Mouse (Mus musculus): ENCODE results near the gene Rgl1. TPM values are rescaled to one million over a fixed set of nuclear protein-coding genes. Genes with fewer than 3 reads are reported as not detected.

Gene Rgl1
- polyA plus RNA-seq, 1 experiment = 73.2 TPM

- Histone ChIP-seq H3K4me1 (ENCODE audit: control insufficient read depth, insufficient read depth, low read length) (no peaks in the 10 kb centered on the region), H3K27ac (ENCODE audit: insufficient read depth, low read depth, low read length) (no peak overlapping the region), H3K4me3 (ENCODE audit: insufficient read depth, low read depth, low read length) (no peak overlapping the region), H3K36me3 (ENCODE audit: control insufficient read depth, insufficient read depth, low read length) (no peaks in the 10 kb centered on the region), H3K27me3 (replicated peaks; ENCODE audit: control insufficient read depth, insufficient read depth, low read length) (no peaks in the 10 kb centered on the region)
- WGBS = 95% methylated on average over 3 of the region's 3 CpGs
- TF ChIP-seq POLR2A (IDR thresholded peaks at IDR 0.05; ENCODE audit: low read depth, low read length) (no peak), CTCF (conservative IDR thresholded peaks at IDR 0.05; ENCODE audit: insufficient read depth, insufficient read length, low read depth, low read length) (no peak)
- no peak for DNase-seq
Observed at GRCm38 (mm10) chr1:152714405-152714804, 51.7 kb downstream of the Rgl1 start.

- TF ChIP-seq POLR2A (IDR thresholded peaks at IDR 0.05; ENCODE audit: low read depth, low read length) (no peak), CTCF (conservative IDR thresholded peaks at IDR 0.05; ENCODE audit: insufficient read depth, insufficient read length, low read depth, low read length) (no peak)
- Histone ChIP-seq H3K4me3 (ENCODE audit: insufficient read depth, low read depth, low read length) (no peak overlapping the region), H3K27me3 (replicated peaks; ENCODE audit: control insufficient read depth, insufficient read depth, low read length) (no peaks in the 10 kb centered on the region), H3K27ac (ENCODE audit: insufficient read depth, low read depth, low read length) (no peak overlapping the region), H3K36me3 (ENCODE audit: control insufficient read depth, insufficient read depth, low read length) (no peaks in the 10 kb centered on the region), H3K4me1 (ENCODE audit: control insufficient read depth, insufficient read depth, low read length) (no peaks in the 10 kb centered on the region)
- no peak for DNase-seq
- 94% methylated on average over 4 of the region's 4 CpGs for WGBS
Observed at GRCm38 (mm10) chr1:152713924-152714323, 52.2 kb downstream of the Rgl1 start.

- no peaks in the 10 kb centered on the region for H3K27me3 ChIP-seq (replicated peaks; ENCODE audit: control insufficient read depth, insufficient read depth, low read length)
- no peak overlapping the region for H3K4me3 ChIP-seq (ENCODE audit: insufficient read depth, low read depth, low read length)
- 84% methylated on average over 4 of the region's 4 CpGs for whole genome bisulfite sequencing
- H3K36me3 ChIP-seq (ENCODE audit: control insufficient read depth, insufficient read depth, low read length) = no peaks in the 10 kb centered on the region
- H3K27ac ChIP-seq (ENCODE audit: insufficient read depth, low read depth, low read length) = no peak overlapping the region
- H3K4me1 ChIP-seq (ENCODE audit: control insufficient read depth, insufficient read depth, low read length) = no peaks in the 10 kb centered on the region
- DNase-seq = no peak
- no peak for TF ChIP-seq CTCF (conservative IDR thresholded peaks at IDR 0.05; ENCODE audit: insufficient read depth, insufficient read length, low read depth, low read length)
- TF ChIP-seq POLR2A (IDR thresholded peaks at IDR 0.05; ENCODE audit: low read depth, low read length) = no peak
Observed at GRCm38 (mm10) chr1:152711037-152711436, 55.1 kb downstream of the Rgl1 start.

- Histone ChIP-seq H3K4me3 (ENCODE audit: insufficient read depth, low read depth, low read length) (no peak overlapping the region), H3K27me3 (replicated peaks; ENCODE audit: control insufficient read depth, insufficient read depth, low read length) (no peaks in the 10 kb centered on the region), H3K4me1 (ENCODE audit: control insufficient read depth, insufficient read depth, low read length) (no peaks in the 10 kb centered on the region), H3K27ac (ENCODE audit: insufficient read depth, low read depth, low read length) (no peak overlapping the region), H3K36me3 (ENCODE audit: control insufficient read depth, insufficient read depth, low read length) (no peaks in the 10 kb centered on the region)
- DNase-seq = no peak
- TF ChIP-seq POLR2A (IDR thresholded peaks at IDR 0.05; ENCODE audit: low read depth, low read length) = no peak
- no peak for TF ChIP-seq CTCF (conservative IDR thresholded peaks at IDR 0.05; ENCODE audit: insufficient read depth, insufficient read length, low read depth, low read length)
- WGBS = 82% methylated on average over 2 of the region's 2 CpGs
Observed at GRCm38 (mm10) chr1:152707560-152707959, 58.6 kb downstream of the Rgl1 start.

- WGBS = 48% methylated on average over 6 of the region's 6 CpGs
Observed at GRCm38 (mm10) chr1:152703941-152704340, 62.2 kb downstream of the Rgl1 start.

GRCm38 (mm10) chr1:152702920-152703319 is 63.2 kb downstream of the Rgl1 start:
- H3K27me3 ChIP-seq (replicated peaks; ENCODE audit: control insufficient read depth, insufficient read depth, low read length) = no peaks in the 10 kb centered on the region
- DNase-seq = peak; percentile 13
- no peaks in the 10 kb centered on the region for H3K4me1 ChIP-seq (ENCODE audit: control insufficient read depth, insufficient read depth, low read length)
- no peak for TF ChIP-seq CTCF (conservative IDR thresholded peaks at IDR 0.05; ENCODE audit: insufficient read depth, insufficient read length, low read depth, low read length)
- no peak for TF ChIP-seq POLR2A (IDR thresholded peaks at IDR 0.05; ENCODE audit: low read depth, low read length)
- H3K4me3 ChIP-seq (ENCODE audit: insufficient read depth, low read depth, low read length) = no peak overlapping the region
- no peaks in the 10 kb centered on the region for H3K36me3 ChIP-seq (ENCODE audit: control insufficient read depth, insufficient read depth, low read length)
- H3K27ac ChIP-seq (ENCODE audit: insufficient read depth, low read depth, low read length) = no peak overlapping the region
- WGBS = 64% methylated on average over 6 of the region's 6 CpGs

More at GRCm38 (mm10) chr1:152703941-152704340, 62.2 kb downstream of the Rgl1 start:
- no peak for DNase-seq
- Histone ChIP-seq H3K4me3 (ENCODE audit: insufficient read depth, low read depth, low read length) (no peak overlapping the region), H3K27me3 (replicated peaks; ENCODE audit: control insufficient read depth, insufficient read depth, low read length) (no peaks in the 10 kb centered on the region), H3K4me1 (ENCODE audit: control insufficient read depth, insufficient read depth, low read length) (no peaks in the 10 kb centered on the region), H3K36me3 (ENCODE audit: control insufficient read depth, insufficient read depth, low read length) (no peaks in the 10 kb centered on the region), H3K27ac (ENCODE audit: insufficient read depth, low read depth, low read length) (no peak overlapping the region)
- TF ChIP-seq CTCF (conservative IDR thresholded peaks at IDR 0.05; ENCODE audit: insufficient read depth, insufficient read length, low read depth, low read length) = no peak
- no peak for TF ChIP-seq POLR2A (IDR thresholded peaks at IDR 0.05; ENCODE audit: low read depth, low read length)

GRCm38 (mm10) chr1:152701066-152701465 is 65.1 kb downstream of the Rgl1 start:
- TF ChIP-seq POLR2A (IDR thresholded peaks at IDR 0.05; ENCODE audit: low read depth, low read length) (no peak), CTCF (conservative IDR thresholded peaks at IDR 0.05; ENCODE audit: insufficient read depth, insufficient read length, low read depth, low read length) (no peak)
- H3K27ac ChIP-seq (ENCODE audit: insufficient read depth, low read depth, low read length) = no peak overlapping the region
- no peak for DNase-seq
- no peaks in the 10 kb centered on the region for H3K4me1 ChIP-seq (ENCODE audit: control insufficient read depth, insufficient read depth, low read length)
- H3K27me3 ChIP-seq (replicated peaks; ENCODE audit: control insufficient read depth, insufficient read depth, low read length) = no peaks in the 10 kb centered on the region
- H3K36me3 ChIP-seq (ENCODE audit: control insufficient read depth, insufficient read depth, low read length) = no peaks in the 10 kb centered on the region
- no peak overlapping the region for H3K4me3 ChIP-seq (ENCODE audit: insufficient read depth, low read depth, low read length)
- 85% methylated on average over 5 of the region's 5 CpGs for WGBS
